Mouse (Mus musculus): ENCODE results near the gene Nfatc2ip. TPM values are rescaled to one million over a fixed set of nuclear protein-coding genes. Genes with fewer than 3 reads are reported as not detected.

Nfatc2ip gene
- total RNA-seq, 1 experiment, result 45.6 TPM

GRCm38 (mm10) chr7:126338906-126339305 lies 57.6 kb downstream of the Nfatc2ip start:
- no peak for DNase-seq (ENCODE audit: low read depth, low spot score)
- in situ Hi-C loops (cut with MboI; ENCODE audit: low sequenced_read_pairs in 2 of 2, unreplicated experiment in 2 of 2), result no loop called here
- H3K4me1 ChIP-seq (ENCODE audit: control insufficient read depth in 2 of 2, insufficient read depth in 2 of 2, low read length in 2 of 2, poor library complexity in 1 of 2), result peaks cover 0 to 28% of the 10 kb centered on the region in 2 experiments; a peak in 2 of 4 replicates
- no peaks in the 10 kb centered on the region for H3K36me3 ChIP-seq (ENCODE audit: control insufficient read depth, insufficient read depth, low read length, poor library complexity, severe bottlenecking)
- no peaks in the 10 kb centered on the region for H3K9me3 ChIP-seq (ENCODE audit: control insufficient read depth, insufficient read depth, low read depth, low read length)
- TF ChIP-seq ZNF384 (IDR thresholded peaks at IDR 0.05; ENCODE audit: low read depth, low read length) (no peak), ZC3H11A (IDR thresholded peaks at IDR 0.05; ENCODE audit: borderline replicate concordance, low read depth, low read length) (no peak), MAFK (IDR thresholded peaks at IDR 0.05; ENCODE audit: insufficient read depth, low read depth, low read length) (no peak), HCFC1 (IDR thresholded peaks at IDR 0.05; ENCODE audit: borderline replicate concordance, insufficient read depth, low read length) (no peak)
- H3K4me3 ChIP-seq (ENCODE audit: insufficient read depth in 1 of 2, low read depth in 1 of 2, low read length in 2 of 2, poor library complexity in 1 of 2, severe bottlenecking in 1 of 2), result no peak overlapping the region
- H3K9ac ChIP-seq (ENCODE audit: insufficient read depth, low read depth, low read length, poor library complexity, severe bottlenecking), result no peak overlapping the region
- peak overlapping the region; percentile 42; the same call in 1 of the 2 replicates for H3K27ac ChIP-seq (ENCODE audit: insufficient read depth, low read depth, low read length, poor library complexity, severe bottlenecking)

- Histone ChIP-seq H3K36me3 (ENCODE audit: control insufficient read depth, insufficient read depth, low read length, poor library complexity, severe bottlenecking) (no peaks in the 10 kb centered on the region), H3K9ac (ENCODE audit: insufficient read depth, low read depth, low read length, poor library complexity, severe bottlenecking) (no peak overlapping the region), H3K9me3 (ENCODE audit: control insufficient read depth, insufficient read depth, low read depth, low read length) (no peaks in the 10 kb centered on the region), H3K4me1 (ENCODE audit: control insufficient read depth in 2 of 2, insufficient read depth in 2 of 2, low read length in 2 of 2, poor library complexity in 1 of 2) (peaks cover 0 to 29% of the 10 kb centered on the region in 2 experiments; a peak in 2 of 4 replicates), H3K27ac (ENCODE audit: insufficient read depth, low read depth, low read length, poor library complexity, severe bottlenecking) (no peak overlapping the region), H3K4me3 (ENCODE audit: insufficient read depth in 1 of 2, low read depth in 1 of 2, low read length in 2 of 2, poor library complexity in 1 of 2, severe bottlenecking in 1 of 2) (no peak overlapping the region)
- in situ Hi-C loops (cut with MboI; ENCODE audit: low sequenced_read_pairs in 2 of 2, unreplicated experiment in 2 of 2), result no loop called here
- no peak for DNase-seq (ENCODE audit: low read depth, low spot score)
- TF ChIP-seq HCFC1 (IDR thresholded peaks at IDR 0.05; ENCODE audit: borderline replicate concordance, insufficient read depth, low read length) (no peak), CHD2 (IDR thresholded peaks at IDR 0.05; ENCODE audit: low read depth, low read length) (no peak), MAFK (IDR thresholded peaks at IDR 0.05; ENCODE audit: insufficient read depth, low read depth, low read length) (no peak), ZNF384 (IDR thresholded peaks at IDR 0.05; ENCODE audit: low read depth, low read length) (no peak)
Observed at GRCm38 (mm10) chr7:126335556-126335955, 61.0 kb downstream of the Nfatc2ip start.

Other genes starting within 250 kb of the Nfatc2ip start
- 92.7 and 105 TPM in 2 replicates for gene Xpo6, start 196.2 kb downstream of the Nfatc2ip start, total RNA-seq (2012; rRNA removed)
- gene Sbk1, start 124.1 kb downstream of the Nfatc2ip start, total RNA-seq (2012; rRNA removed), result 18.6 and 34.6 TPM in 2 replicates
- gene Lat, start 27.2 kb downstream of the Nfatc2ip start, total RNA-seq (2012; rRNA removed), result 8.0 and 14.8 TPM in 2 replicates
- 238 and 481 TPM in 2 replicates for gene Spns1, start 19.3 kb downstream of the Nfatc2ip start, total RNA-seq (2012; rRNA removed)
- gene Cd19, start 18.2 kb upstream of the Nfatc2ip start, total RNA-seq (2012; rRNA removed), result 0.16 and 0.49 TPM in 2 replicates
- 22.1 and 27.8 TPM in 2 replicates for gene Rabep2, start 32.0 kb upstream of the Nfatc2ip start, total RNA-seq (2012; rRNA removed)
- gene Atp2a1, start 66.4 kb upstream of the Nfatc2ip start, total RNA-seq (2012; rRNA removed), result 0.11 and 0.27 TPM in 2 replicates
- 20.3 and 22.5 TPM in 2 replicates for gene Sh2b1, start 78.7 kb upstream of the Nfatc2ip start, total RNA-seq (2012; rRNA removed)
- 125 and 133 TPM in 2 replicates for gene Tufm, start 90.6 kb upstream of the Nfatc2ip start, total RNA-seq (2012; rRNA removed)
- gene Atxn2l, start 106.7 kb upstream of the Nfatc2ip start, total RNA-seq (2012; rRNA removed), result 72.3 and 80.1 TPM in 2 replicates
- 257 and 289 TPM in 2 replicates for gene Eif3c, start 169.7 kb upstream of the Nfatc2ip start, total RNA-seq (2012; rRNA removed)
- gene Apobr, start 188.2 kb upstream of the Nfatc2ip start, total RNA-seq (2012; rRNA removed), result 2.3 and 2.6 TPM in 2 replicates
- 35.1 and 61.6 TPM in 2 replicates for gene Cln3, start 189.1 kb upstream of the Nfatc2ip start, total RNA-seq (2012; rRNA removed)
- not detected in 2 replicates for gene Il27, start 198.2 kb upstream of the Nfatc2ip start, total RNA-seq (2012; rRNA removed)
- gene Nupr1, start 234.1 kb upstream of the Nfatc2ip start, total RNA-seq (2012; rRNA removed), result 16.4 and 20.4 TPM in 2 replicates

Data from ES-E14 (cell line).